Mouse (Mus musculus): Measurements from ENCODE around the gene Shisa8. TPM values are rescaled to one million over a fixed set of nuclear protein-coding genes. Genes with fewer than 3 reads are reported as not detected.

Gene Shisa8
- polyA plus RNA-seq, 1 experiment: 0.06 TPM

DNA sequence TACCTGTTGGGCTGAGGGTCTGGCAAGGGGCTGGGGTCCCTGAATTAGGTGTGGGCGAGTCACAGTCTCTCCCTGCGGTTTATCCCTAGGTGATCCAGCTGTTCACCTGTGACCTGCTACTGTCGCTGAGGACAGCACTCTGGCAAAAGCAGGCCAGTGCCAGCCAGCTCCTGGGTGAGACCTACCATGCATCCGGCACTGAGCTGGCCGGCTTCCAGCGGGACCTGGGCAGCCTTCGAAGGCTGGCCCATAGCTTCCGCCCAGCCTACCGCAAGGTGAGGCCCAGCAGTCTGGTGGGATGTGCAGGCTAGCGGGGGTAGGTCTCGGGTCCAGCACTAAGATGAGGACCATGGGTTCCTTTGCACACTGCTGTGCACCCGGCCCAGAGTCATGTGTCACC, 13.1 kb downstream of the Shisa8 start:
- no peak for TF ChIP-seq USF1 (IDR thresholded peaks at IDR 0.05; ENCODE audit: low read depth)
- TF ChIP-seq CTCF (IDR thresholded peaks at IDR 0.05; ENCODE audit: control insufficient read depth, insufficient read depth, insufficient read length): no peak
- TF ChIP-seq MYOD1 (IDR thresholded peaks at IDR 0.05; ENCODE audit: control insufficient read depth, insufficient read length, low read depth): no peak
- no peak for TF ChIP-seq MAX (IDR thresholded peaks at IDR 0.05)
- TF ChIP-seq FOSL1 (IDR thresholded peaks at IDR 0.05; ENCODE audit: insufficient read depth, low read length, poor library complexity, severe bottlenecking): no peak
- TF ChIP-seq CEBPB (IDR thresholded peaks at IDR 0.05; ENCODE audit: low read depth): no peak
- no peak for TF ChIP-seq MYOG (IDR thresholded peaks at IDR 0.05; ENCODE audit: control insufficient read depth, extremely low read depth, insufficient read length)
- Histone ChIP-seq H3K36me3 (ENCODE audit: control insufficient read depth, insufficient read depth) (peaks cover 100% of the 10 kb centered on the region), H3K79me3 (ENCODE audit: low read depth) (no peaks in the 10 kb centered on the region), H3K79me2 (ENCODE audit: control insufficient read depth, insufficient read depth) (no peaks in the 10 kb centered on the region), H3ac (ENCODE audit: control insufficient read depth, insufficient read length, low read depth) (no peak overlapping the region), H3K27me3 (ENCODE audit: control insufficient read depth, insufficient read depth, insufficient read length) (no peaks in the 10 kb centered on the region), H3K4me3 (ENCODE audit: insufficient read depth, poor library complexity, severe bottlenecking) (no peak overlapping the region)

DNA sequence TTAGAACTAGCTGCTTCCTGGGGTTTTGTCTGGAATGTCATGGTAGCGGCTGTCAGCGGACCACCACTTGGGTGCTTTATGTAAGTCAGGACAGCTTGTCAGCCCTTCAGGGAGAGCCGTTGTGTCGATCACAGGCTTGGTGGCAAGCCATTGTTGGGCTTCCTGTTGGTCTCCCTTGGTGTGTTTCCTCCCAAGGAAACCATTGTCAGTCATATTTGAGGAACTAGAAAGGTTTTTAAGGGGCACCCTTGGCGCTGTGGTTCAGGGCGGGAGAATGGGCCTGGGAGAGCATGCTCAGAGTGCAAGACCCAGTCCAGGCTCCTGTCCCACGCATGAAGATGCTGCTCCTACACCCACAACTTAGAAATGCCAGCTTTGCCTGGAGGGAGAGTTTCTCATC, 14.3 kb downstream of the Shisa8 start:
- Histone ChIP-seq H3K36me3 (ENCODE audit: control insufficient read depth, insufficient read depth) (peaks cover 100% of the 10 kb centered on the region), H3K79me2 (ENCODE audit: control insufficient read depth, insufficient read depth) (no peaks in the 10 kb centered on the region), H3ac (ENCODE audit: control insufficient read depth, insufficient read length, low read depth) (no peak overlapping the region), H3K4me3 (ENCODE audit: insufficient read depth, poor library complexity, severe bottlenecking) (no peak overlapping the region), H3K27me3 (ENCODE audit: control insufficient read depth, insufficient read depth, insufficient read length) (no peaks in the 10 kb centered on the region), H3K79me3 (ENCODE audit: low read depth) (no peaks in the 10 kb centered on the region)
- TF ChIP-seq MYOD1 (IDR thresholded peaks at IDR 0.05; ENCODE audit: control insufficient read depth, insufficient read length, low read depth) (no peak), USF1 (IDR thresholded peaks at IDR 0.05; ENCODE audit: low read depth) (no peak), MAX (IDR thresholded peaks at IDR 0.05) (no peak), FOSL1 (IDR thresholded peaks at IDR 0.05; ENCODE audit: insufficient read depth, low read length, poor library complexity, severe bottlenecking) (no peak), MYOG (IDR thresholded peaks at IDR 0.05; ENCODE audit: control insufficient read depth, extremely low read depth, insufficient read length) (no peak), CTCF (IDR thresholded peaks at IDR 0.05; ENCODE audit: control insufficient read depth, insufficient read depth, insufficient read length) (no peak)

DNA sequence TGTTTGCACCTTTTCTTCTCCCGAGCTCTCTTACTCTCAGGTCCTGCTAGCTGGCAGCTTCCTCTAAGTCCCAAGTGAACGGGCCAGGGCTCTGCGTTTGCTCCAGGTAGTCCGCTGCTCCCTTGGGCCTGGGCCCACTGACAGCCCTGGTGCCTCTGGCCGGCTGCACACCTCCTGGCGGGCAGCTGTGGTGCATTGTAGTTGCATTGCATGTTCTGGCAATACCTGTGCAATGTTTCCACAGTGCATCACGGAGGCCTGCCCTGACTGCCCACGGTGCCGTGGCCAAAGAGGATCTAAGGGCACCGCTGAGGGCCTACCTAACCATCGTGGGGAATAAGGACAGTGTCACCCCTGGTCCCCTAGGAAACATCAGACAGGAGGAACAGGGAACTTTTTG, 14.7 kb downstream of the Shisa8 start:
- Histone ChIP-seq H3K36me3 (ENCODE audit: control insufficient read depth, insufficient read depth) (peaks cover 100% of the 10 kb centered on the region), H3K79me2 (ENCODE audit: control insufficient read depth, insufficient read depth) (no peaks in the 10 kb centered on the region), H3ac (ENCODE audit: control insufficient read depth, insufficient read length, low read depth) (no peak overlapping the region), H3K79me3 (ENCODE audit: low read depth) (no peaks in the 10 kb centered on the region), H3K27me3 (ENCODE audit: control insufficient read depth, insufficient read depth, insufficient read length) (no peaks in the 10 kb centered on the region), H3K4me3 (ENCODE audit: insufficient read depth, poor library complexity, severe bottlenecking) (no peak overlapping the region)
- TF ChIP-seq FOSL1 (IDR thresholded peaks at IDR 0.05; ENCODE audit: insufficient read depth, low read length, poor library complexity, severe bottlenecking): no peak
- no peak for TF ChIP-seq CEBPB (IDR thresholded peaks at IDR 0.05; ENCODE audit: low read depth)
- no peak for TF ChIP-seq MAX (IDR thresholded peaks at IDR 0.05)

DNA sequence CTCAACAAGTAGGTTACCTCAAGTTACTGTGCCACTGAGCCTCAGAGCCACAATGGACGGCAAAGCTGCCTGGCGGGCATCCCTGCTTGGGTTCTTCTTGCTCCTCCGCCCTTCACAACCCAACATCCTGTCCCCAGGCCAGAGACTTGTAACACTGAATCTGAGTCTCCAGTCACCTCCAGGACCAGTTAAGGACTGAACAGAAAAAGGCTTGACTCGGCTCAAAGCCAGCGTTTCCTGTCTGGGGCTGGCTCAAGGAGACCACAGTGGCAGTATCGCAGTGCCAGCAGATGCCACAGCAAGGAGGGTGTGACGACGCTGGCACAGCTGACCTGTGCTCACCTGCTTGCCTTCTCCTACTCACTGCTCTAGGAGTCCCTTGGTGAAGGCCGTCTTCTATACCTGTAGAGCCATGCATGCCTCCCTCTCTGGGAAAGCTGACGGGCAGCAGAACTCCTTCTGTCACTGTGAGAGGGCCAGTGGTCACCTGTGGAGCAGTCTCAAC, 15.3 kb downstream of the Shisa8 start:
- no peaks in the 10 kb centered on the region for H3K79me3 ChIP-seq (ENCODE audit: low read depth)
- TF ChIP-seq MYOG (IDR thresholded peaks at IDR 0.05; ENCODE audit: control insufficient read depth, extremely low read depth, insufficient read length): no peak
- TF ChIP-seq USF1 (IDR thresholded peaks at IDR 0.05; ENCODE audit: low read depth): no peak
- no peak for TF ChIP-seq MYOD1 (IDR thresholded peaks at IDR 0.05; ENCODE audit: control insufficient read depth, insufficient read length, low read depth)
- TF ChIP-seq CEBPB (IDR thresholded peaks at IDR 0.05; ENCODE audit: low read depth): no peak
- no peak for TF ChIP-seq CTCF (IDR thresholded peaks at IDR 0.05; ENCODE audit: control insufficient read depth, insufficient read depth, insufficient read length)
- TF ChIP-seq MAX (IDR thresholded peaks at IDR 0.05): no peak
- no peak for TF ChIP-seq FOSL1 (IDR thresholded peaks at IDR 0.05; ENCODE audit: insufficient read depth, low read length, poor library complexity, severe bottlenecking)
- no peak overlapping the region for H3ac ChIP-seq (ENCODE audit: control insufficient read depth, insufficient read length, low read depth)
- H3K27me3 ChIP-seq (ENCODE audit: control insufficient read depth, insufficient read depth, insufficient read length): no peaks in the 10 kb centered on the region
- H3K36me3 ChIP-seq (ENCODE audit: control insufficient read depth, insufficient read depth): peaks cover 100% of the 10 kb centered on the region
- no peaks in the 10 kb centered on the region for H3K79me2 ChIP-seq (ENCODE audit: control insufficient read depth, insufficient read depth)
- H3K4me3 ChIP-seq (ENCODE audit: insufficient read depth, poor library complexity, severe bottlenecking): no peak overlapping the region

DNA sequence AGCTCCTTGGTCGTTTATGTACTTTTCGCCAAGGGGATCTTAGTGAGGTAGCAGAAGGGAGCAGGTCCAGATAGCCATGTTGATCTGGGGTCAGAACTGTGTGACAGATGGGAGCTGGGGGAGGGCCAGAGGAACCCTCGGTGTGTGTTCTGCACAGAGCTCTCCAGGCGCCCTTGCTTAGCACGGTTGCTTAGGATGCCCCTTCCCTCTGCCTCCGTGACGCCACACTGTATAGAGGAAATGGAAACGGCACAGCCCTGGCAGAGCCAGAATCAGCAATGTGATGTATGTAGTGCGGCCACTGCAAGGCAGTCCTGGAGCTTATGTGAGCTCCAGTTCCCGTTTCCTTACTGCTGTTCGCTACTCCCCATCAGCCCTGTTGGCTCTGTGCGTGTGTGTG, 16.3 kb downstream of the Shisa8 start:
- Histone ChIP-seq H3K4me3 (ENCODE audit: insufficient read depth, poor library complexity, severe bottlenecking) (no peak overlapping the region), H3K79me3 (ENCODE audit: low read depth) (no peaks in the 10 kb centered on the region), H3ac (ENCODE audit: control insufficient read depth, insufficient read length, low read depth) (no peak overlapping the region), H3K36me3 (ENCODE audit: control insufficient read depth, insufficient read depth) (peaks cover 99% of the 10 kb centered on the region), H3K27me3 (ENCODE audit: control insufficient read depth, insufficient read depth, insufficient read length) (no peaks in the 10 kb centered on the region), H3K79me2 (ENCODE audit: control insufficient read depth, insufficient read depth) (no peaks in the 10 kb centered on the region)
- TF ChIP-seq CTCF (IDR thresholded peaks at IDR 0.05; ENCODE audit: control insufficient read depth, insufficient read depth, insufficient read length) (no peak), CEBPB (IDR thresholded peaks at IDR 0.05; ENCODE audit: low read depth) (no peak), MYOD1 (IDR thresholded peaks at IDR 0.05; ENCODE audit: control insufficient read depth, insufficient read length, low read depth) (no peak), MYOG (IDR thresholded peaks at IDR 0.05; ENCODE audit: control insufficient read depth, extremely low read depth, insufficient read length) (no peak), FOSL1 (IDR thresholded peaks at IDR 0.05; ENCODE audit: insufficient read depth, low read length, poor library complexity, severe bottlenecking) (no peak), MAX (IDR thresholded peaks at IDR 0.05) (no peak), USF1 (IDR thresholded peaks at IDR 0.05; ENCODE audit: low read depth) (no peak)

DNA sequence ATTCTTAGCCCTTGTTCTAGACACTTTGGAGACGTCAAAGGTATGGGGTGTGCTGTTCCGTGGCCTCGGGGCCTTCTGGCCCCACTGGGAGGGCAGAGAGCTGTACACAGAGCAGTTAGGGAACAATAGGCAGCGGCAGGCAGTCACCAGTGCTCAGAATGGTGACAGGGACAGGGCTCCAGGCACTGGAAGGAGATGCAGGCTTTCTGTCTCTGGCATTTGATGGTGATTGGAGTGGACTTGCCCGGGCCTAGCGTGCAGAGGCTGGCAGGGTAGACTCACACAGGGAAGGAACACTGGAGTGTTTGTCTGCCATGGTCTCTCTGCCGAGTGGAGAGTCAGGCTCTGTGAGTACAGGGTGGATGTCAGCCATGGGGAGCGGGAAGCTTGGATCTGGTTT, 20.0 kb downstream of the Shisa8 start:
- Histone ChIP-seq H3K79me3 (ENCODE audit: low read depth) (no peaks in the 10 kb centered on the region), H3K4me3 (ENCODE audit: insufficient read depth, poor library complexity, severe bottlenecking) (no peak overlapping the region), H3ac (ENCODE audit: control insufficient read depth, insufficient read length, low read depth) (no peak overlapping the region), H3K27me3 (ENCODE audit: control insufficient read depth, insufficient read depth, insufficient read length) (no peaks in the 10 kb centered on the region), H3K36me3 (ENCODE audit: control insufficient read depth, insufficient read depth) (peaks cover 96% of the 10 kb centered on the region), H3K79me2 (ENCODE audit: control insufficient read depth, insufficient read depth) (peaks cover 12% of the 10 kb centered on the region)
- no peak for TF ChIP-seq MYOD1 (IDR thresholded peaks at IDR 0.05; ENCODE audit: control insufficient read depth, insufficient read length, low read depth)
- no peak for TF ChIP-seq FOSL1 (IDR thresholded peaks at IDR 0.05; ENCODE audit: insufficient read depth, low read length, poor library complexity, severe bottlenecking)
- TF ChIP-seq CEBPB (IDR thresholded peaks at IDR 0.05; ENCODE audit: low read depth): no peak
- no peak for TF ChIP-seq CTCF (IDR thresholded peaks at IDR 0.05; ENCODE audit: control insufficient read depth, insufficient read depth, insufficient read length)
- no peak for TF ChIP-seq MAX (IDR thresholded peaks at IDR 0.05)
- TF ChIP-seq USF1 (IDR thresholded peaks at IDR 0.05; ENCODE audit: low read depth): no peak
- no peak for TF ChIP-seq MYOG (IDR thresholded peaks at IDR 0.05; ENCODE audit: control insufficient read depth, extremely low read depth, insufficient read length)
